Mouse (Mus musculus) forebrain, embryonic 13.5 days (tissue): Measurements from ENCODE around the gene Dapk1. TPM values are rescaled to one million over a fixed set of nuclear protein-coding genes. Genes with fewer than 3 reads are reported as not detected.

Source experiments
- ATAC-seq: fragments of 200-750 bp; cut with Nextera tagmentation; 2 replicates; pipeline ENCODE4 v1.8.0; 2017
- H3K27ac ChIP-seq: fragments of 300-500 bp; sonication (generic); 2 replicates; pipeline ENCODE4 v1.5.1; 2015; ENCODE audit warnings: inconsistent platforms, mild to moderate bottlenecking, moderate library complexity
- H3K27me3 ChIP-seq: fragments of 300-500 bp; sonication (generic); 2 replicates; pipeline ENCODE4 v1.6.1; 2015; ENCODE audit warnings: mild to moderate bottlenecking, inconsistent platforms
- H3K36me3 ChIP-seq: fragments of 300-500 bp; sonication (generic); 2 replicates; pipeline ENCODE4 v1.6.1; 2015; ENCODE audit warnings: mild to moderate bottlenecking, inconsistent platforms; ENCODE audit not compliant: poor library complexity, severe bottlenecking
- H3K4me1 ChIP-seq: fragments of 300-500 bp; sonication (generic); 2 replicates; pipeline ENCODE4 v1.6.1; 2015; ENCODE audit warnings: inconsistent platforms
- H3K4me2 ChIP-seq: fragments of 300-500 bp; sonication (generic); 2 replicates; pipeline ENCODE4 v1.6.1; 2015; ENCODE audit warnings: inconsistent platforms, mild to moderate bottlenecking, moderate library complexity
- H3K4me3 ChIP-seq: fragments of 300-500 bp; sonication (generic); 2 replicates; pipeline ENCODE4 v1.5.1; 2015; ENCODE audit warnings: mild to moderate bottlenecking, inconsistent platforms
- H3K9ac ChIP-seq: fragments of 300-500 bp; sonication (generic); 2 replicates; pipeline ENCODE4 v1.6.1; 2015; ENCODE audit warnings: mild to moderate bottlenecking, inconsistent platforms
- H3K9me3 ChIP-seq: fragments of 300-500 bp; sonication (generic); replicated peaks from 2 replicates; pipeline ENCODE4 v1.6.1; 2016; ENCODE audit warnings: inconsistent platforms
- WGBS: fragments of 180-500 bp; shearing (Covaris S2); methylation state at CpG from one replicate; pipeline ENCODE4 v1.1.7; 2015; 5-methylcytosine and 5-hydroxymethylcytosine counted together
- polyA plus RNA-seq: library from polyadenylated mRNA; unstranded; fragments of >200 nt; fragmentation: Nextera tagmentation; extraction: Ambion mirVana; gene quantifications from 2 replicates; pipeline ENCODE4 v1.2.1, GENCODE M21; 2015

The Dapk1 gene
- polyA plus RNA-seq, 1 experiment from 2014 or later: 37.0 TPM

DNA sequence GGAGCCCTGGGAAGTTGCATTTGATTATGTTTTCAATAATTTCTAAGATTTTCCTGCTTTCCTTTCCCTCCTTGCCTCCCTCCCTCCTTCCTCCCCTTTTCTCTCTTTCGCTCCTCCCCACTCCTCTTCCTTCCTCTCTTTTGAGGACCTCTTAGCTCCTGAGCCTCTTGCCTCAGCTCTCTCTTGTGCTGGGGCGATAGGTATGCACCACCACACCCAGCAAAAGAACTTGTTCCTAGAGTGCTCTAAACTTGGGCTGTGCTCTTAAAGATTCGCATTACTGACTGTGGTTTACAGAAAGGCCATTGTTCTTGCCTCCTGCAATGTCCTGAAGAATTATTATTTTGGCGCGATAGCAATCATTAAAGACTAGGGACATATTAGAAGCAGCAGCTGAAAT lies 46.6 kb downstream of the Dapk1 start:
- Histone ChIP-seq H3K27me3 (no peaks in the 10 kb centered on the region), H3K4me1 (no peaks in the 10 kb centered on the region), H3K4me3 (no peak overlapping the region), H3K27ac (no peak overlapping the region), H3K4me2 (no peak overlapping the region), H3K36me3 (peaks cover 13% of the 10 kb centered on the region; the same call in 1 of the 2 replicates), H3K9me3 (no peaks in the 10 kb centered on the region), H3K9ac (no peak overlapping the region)
- WGBS: 95% methylated on average over 5 of the region's 5 CpGs
- ATAC-seq: no peak

DNA sequence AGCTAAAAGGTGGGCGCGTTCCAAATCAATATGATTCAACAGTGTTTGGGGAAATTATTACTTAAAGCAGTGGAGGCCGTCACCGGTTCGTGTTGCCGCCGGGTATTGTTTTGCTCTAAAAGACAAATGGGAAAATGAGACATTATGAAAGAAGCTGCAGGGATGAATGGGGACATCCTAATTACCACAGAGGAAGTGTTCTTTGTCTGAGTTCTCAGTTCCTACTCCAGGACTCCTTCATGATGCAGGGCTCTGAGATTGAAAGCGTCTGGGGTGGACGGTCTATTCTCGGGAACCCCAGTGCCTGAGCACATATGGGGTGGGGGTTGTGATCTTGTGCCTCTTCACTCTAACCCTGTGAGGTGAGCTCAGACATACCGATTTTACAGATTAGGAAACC lies 48.3 kb downstream of the Dapk1 start:
- H3K27me3 ChIP-seq: no peaks in the 10 kb centered on the region
- 82% methylated on average over 11 of the region's 11 CpGs for WGBS
- H3K4me3 ChIP-seq: no peak overlapping the region
- ATAC-seq: no peak
- no peak overlapping the region for H3K4me2 ChIP-seq
- H3K9me3 ChIP-seq: no peaks in the 10 kb centered on the region
- H3K9ac ChIP-seq: no peak overlapping the region
- H3K27ac ChIP-seq: no peak overlapping the region
- no peaks in the 10 kb centered on the region for H3K4me1 ChIP-seq
- peaks cover 8% of the 10 kb centered on the region; the same call in 1 of the 2 replicates for H3K36me3 ChIP-seq

DNA sequence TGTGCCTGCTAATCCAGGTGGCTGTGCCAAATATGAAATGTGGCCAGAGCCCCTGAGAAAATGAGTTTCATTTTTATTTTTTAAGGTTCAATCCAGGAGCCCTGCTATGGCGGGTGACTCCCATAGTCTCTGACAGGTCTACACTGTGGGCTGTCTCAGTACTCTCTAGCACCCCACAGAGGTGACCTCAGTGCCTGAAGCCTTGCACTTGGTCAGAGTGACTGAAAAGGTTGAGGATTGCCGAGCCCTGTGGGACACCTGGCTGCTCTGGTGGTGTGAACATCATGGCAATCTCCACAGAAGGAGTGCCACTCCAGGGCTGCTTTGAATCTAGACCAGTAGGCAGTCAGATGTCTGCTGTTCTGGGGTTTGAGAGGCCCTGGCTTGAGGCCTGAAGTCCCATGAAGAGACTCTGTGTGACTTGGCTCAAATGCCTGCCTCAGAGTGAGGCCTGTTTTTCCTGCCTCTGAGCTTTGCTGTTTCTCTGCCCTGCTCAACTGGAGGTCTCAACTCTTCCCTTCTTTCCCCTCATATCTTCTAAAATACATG lies 52.3 kb downstream of the Dapk1 start:
- H3K4me1 ChIP-seq: no peaks in the 10 kb centered on the region
- no peaks in the 10 kb centered on the region for H3K9me3 ChIP-seq
- H3K9ac ChIP-seq: no peak overlapping the region
- H3K4me3 ChIP-seq: no peak overlapping the region
- H3K36me3 ChIP-seq: peaks cover 3% of the 10 kb centered on the region
- no peaks in the 10 kb centered on the region for H3K27me3 ChIP-seq
- ATAC-seq: no peak
- H3K4me2 ChIP-seq: no peak overlapping the region
- 84% methylated on average over 2 of the region's 2 CpGs for WGBS
- H3K27ac ChIP-seq: no peak overlapping the region

DNA sequence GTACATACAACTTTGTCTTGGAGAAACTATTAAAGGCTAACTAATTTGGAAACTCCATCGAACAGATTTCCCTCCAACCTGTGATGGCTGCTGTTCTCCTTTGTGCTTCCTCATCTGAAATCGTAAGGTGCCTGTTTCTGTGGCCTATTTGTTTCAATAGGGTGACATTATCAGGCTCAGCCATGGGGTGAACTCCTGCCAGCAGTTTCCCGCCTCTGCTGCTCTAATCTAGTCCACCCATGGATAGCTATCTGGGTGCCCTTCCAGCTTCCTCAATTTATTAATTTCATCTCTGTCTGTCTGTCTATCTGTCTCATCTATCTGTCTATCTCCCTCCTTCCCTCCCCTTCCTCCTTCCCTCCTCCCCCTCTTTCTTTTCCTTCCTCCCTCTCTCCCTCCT lies 53.5 kb downstream of the Dapk1 start:
- no peak overlapping the region for H3K4me3 ChIP-seq

DNA sequence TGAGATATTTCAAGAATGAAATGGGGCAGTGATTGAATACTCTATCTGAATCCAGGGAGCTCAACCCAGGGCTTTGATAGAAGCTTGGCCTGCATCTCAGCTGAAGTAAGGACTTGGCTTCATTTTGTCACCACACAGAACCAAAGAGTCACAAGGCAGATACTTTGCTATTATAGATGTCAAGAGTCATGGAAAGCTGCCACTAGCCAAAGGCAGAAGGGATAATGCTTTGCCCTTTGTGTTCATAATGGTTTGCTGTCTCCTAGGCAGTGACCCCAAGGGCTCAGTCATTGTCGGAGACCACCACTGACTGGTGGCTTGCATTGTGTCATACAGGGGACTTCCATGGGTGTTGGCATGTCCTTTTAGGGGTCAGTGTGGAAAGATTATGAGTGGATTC lies 57.9 kb downstream of the Dapk1 start:
- H3K4me1 ChIP-seq: peaks cover 17% of the 10 kb centered on the region
- WGBS: 100% methylated on average over 1 of the region's 1 CpGs
- H3K9ac ChIP-seq: no peak overlapping the region
- H3K36me3 ChIP-seq: peaks cover 4% of the 10 kb centered on the region
- H3K27me3 ChIP-seq: no peaks in the 10 kb centered on the region
- ATAC-seq: no peak
- H3K4me2 ChIP-seq: no peak overlapping the region
- no peak overlapping the region for H3K4me3 ChIP-seq
- no peak overlapping the region for H3K27ac ChIP-seq
- H3K9me3 ChIP-seq: no peaks in the 10 kb centered on the region

More for the DNA sequence above, 53.5 kb downstream of the Dapk1 start:
- H3K27me3 ChIP-seq: no peaks in the 10 kb centered on the region
- no peak overlapping the region for H3K4me2 ChIP-seq
- H3K36me3 ChIP-seq: peaks cover 4% of the 10 kb centered on the region
- ATAC-seq: no peak
- 95% methylated on average over 3 of the region's 3 CpGs for WGBS
- no peaks in the 10 kb centered on the region for H3K9me3 ChIP-seq
- no peak overlapping the region for H3K27ac ChIP-seq
- no peak overlapping the region for H3K9ac ChIP-seq
- H3K4me1 ChIP-seq: peaks cover 8% of the 10 kb centered on the region

DNA sequence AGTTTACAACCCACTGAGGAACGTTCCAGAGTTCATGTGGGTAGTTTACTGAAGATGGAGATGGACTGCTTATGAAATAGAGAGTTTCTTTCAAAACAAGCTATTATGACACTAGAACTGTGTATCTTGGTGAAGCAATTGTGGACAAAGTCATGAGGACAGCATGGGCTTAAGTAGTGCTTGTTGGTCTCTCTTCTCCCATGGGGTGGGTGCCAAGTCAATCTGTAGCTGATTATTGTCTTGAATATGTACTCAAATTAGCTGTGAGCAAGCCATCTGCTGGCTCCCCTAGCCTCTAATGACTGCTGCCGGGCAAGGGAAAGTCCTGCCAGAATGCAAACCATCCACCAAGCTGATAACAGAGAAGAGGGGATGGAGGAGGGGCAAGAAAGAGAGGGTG lies 58.3 kb downstream of the Dapk1 start:
- Histone ChIP-seq H3K36me3 (peaks cover 4% of the 10 kb centered on the region), H3K9me3 (no peaks in the 10 kb centered on the region), H3K27me3 (no peaks in the 10 kb centered on the region), H3K4me3 (no peak overlapping the region), H3K4me1 (peaks cover 17% of the 10 kb centered on the region), H3K27ac (no peak overlapping the region), H3K9ac (no peak overlapping the region), H3K4me2 (no peak overlapping the region)
- ATAC-seq: no peak
- WGBS: 83% methylated on average over 2 of the region's 2 CpGs

DNA sequence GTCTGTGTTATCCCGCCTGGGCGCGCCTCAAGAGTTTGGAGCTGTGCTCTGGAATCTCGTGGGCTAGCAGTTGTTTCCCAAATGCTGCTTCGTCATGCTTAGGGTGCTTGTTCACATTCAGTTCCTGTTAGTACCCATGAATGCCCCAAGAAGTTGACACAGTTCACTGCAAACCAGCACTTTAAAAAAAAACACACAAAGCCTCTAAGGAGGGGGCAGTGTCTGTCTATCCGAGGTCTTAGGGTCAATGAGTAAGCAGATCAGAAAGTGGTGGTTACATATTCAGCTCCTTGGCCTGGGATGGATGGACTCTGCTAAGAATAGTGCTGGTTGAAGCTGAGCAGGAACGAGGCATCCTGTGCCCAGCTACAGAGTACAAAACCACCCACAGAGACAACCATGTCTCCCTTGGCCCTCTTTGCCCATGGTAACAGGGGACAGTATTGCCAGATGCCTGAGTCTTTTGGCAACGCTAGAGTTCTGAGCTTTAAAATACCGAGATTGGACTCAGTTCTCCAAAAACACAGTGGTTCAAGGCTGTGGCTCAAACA lies 59.0 kb downstream of the Dapk1 start:
- no peaks in the 10 kb centered on the region for H3K9me3 ChIP-seq
- H3K27me3 ChIP-seq: no peaks in the 10 kb centered on the region
- H3K4me3 ChIP-seq: no peak overlapping the region
- 81% methylated on average over 9 of the region's 9 CpGs for WGBS
- H3K4me2 ChIP-seq: no peak overlapping the region
- H3K4me1 ChIP-seq: peaks cover 17% of the 10 kb centered on the region
- no peak for ATAC-seq
- H3K9ac ChIP-seq: no peak overlapping the region
- H3K27ac ChIP-seq: no peak overlapping the region
- peaks cover 4% of the 10 kb centered on the region for H3K36me3 ChIP-seq

DNA sequence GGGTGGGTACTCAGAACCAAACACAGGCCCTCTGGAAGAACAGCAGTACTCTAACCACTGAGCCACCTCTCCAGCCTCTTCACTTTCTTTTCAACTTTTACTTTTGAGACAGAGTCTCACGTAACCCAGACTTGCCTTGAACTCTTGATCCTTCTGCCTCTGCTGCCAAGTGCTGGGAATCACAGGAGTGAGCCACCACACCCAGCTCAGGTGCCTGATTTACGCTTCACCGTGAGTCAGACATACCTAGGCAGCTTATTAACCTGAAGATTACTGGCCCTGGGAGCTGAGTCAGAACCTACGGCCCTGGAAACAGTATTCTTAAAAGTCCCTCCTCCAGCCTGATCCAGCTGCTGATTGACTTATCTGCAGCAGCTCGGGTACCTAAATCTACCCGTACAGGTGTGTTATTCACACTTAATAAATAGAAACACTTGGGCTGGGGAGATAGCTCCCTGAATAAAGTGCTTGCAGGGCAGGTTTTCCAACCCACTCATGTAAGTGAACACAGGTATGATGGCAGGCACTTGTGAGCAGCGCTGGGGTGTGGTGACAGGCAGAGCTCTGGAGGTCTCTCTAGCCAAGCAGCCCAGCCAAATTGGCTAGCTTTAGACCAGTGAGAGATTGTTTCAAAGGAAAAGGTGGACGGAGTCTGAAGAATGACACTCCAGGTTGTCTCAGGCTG lies 60.9 kb downstream of the Dapk1 start:
- Histone ChIP-seq H3K9ac (no peak overlapping the region), H3K9me3 (no peaks in the 10 kb centered on the region), H3K36me3 (peaks cover 4% of the 10 kb centered on the region), H3K4me1 (peaks cover 17% of the 10 kb centered on the region), H3K27me3 (no peaks in the 10 kb centered on the region), H3K4me2 (no peak overlapping the region), H3K27ac (no peak overlapping the region), H3K4me3 (no peak overlapping the region)
- no peak for ATAC-seq
- WGBS: 95% methylated on average over 8 of the region's 8 CpGs

DNA sequence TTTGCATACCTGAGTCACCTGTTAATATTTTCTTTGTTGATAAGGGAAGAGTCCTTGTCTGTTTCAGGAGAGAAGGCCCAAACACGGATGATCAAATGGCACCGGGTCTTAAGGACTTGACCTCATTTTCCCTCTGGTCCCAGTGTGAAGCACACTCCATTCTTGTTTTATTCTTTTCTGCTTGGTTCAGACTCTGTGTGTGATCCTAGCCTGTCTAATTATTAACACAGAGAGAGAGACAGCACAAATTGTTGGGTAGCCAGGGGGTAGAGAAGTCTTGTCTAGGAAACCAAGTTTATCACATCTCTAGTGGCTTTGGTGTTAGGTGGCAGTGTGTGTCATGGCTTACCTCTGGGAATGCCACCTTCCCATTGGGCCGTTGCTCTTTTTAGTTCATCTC lies 62.3 kb downstream of the Dapk1 start:
- Histone ChIP-seq H3K9ac (no peak overlapping the region), H3K9me3 (no peaks in the 10 kb centered on the region), H3K36me3 (peaks cover 1% of the 10 kb centered on the region), H3K4me3 (no peak overlapping the region), H3K27ac (no peak overlapping the region), H3K4me1 (peaks cover 17% of the 10 kb centered on the region), H3K4me2 (no peak overlapping the region), H3K27me3 (no peaks in the 10 kb centered on the region)
- 81% methylated on average over 3 of the region's 3 CpGs for WGBS
- no peak for ATAC-seq

DNA sequence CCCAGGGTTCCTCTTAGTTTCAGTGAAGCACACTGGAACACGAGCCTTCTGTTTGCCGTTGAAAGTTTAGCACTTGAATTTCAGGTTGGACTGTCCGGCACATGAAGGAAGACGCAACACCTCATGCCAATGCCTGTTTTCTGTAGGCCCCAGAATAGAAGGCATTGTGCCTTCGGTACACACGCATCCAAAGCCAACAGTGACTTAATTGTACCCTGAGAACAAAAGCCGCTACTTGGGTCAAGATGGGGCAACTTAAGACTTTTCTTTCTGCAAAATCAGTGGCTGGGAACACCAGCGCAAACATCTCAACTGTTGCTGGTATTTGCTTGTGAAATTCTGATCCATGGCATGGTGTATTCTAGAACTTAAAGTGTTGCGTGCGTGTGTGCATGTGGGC lies 63.1 kb downstream of the Dapk1 start:
- Histone ChIP-seq H3K27ac (no peak overlapping the region), H3K9ac (no peak overlapping the region), H3K36me3 (no peaks in the 10 kb centered on the region), H3K27me3 (no peaks in the 10 kb centered on the region), H3K4me2 (no peak overlapping the region), H3K4me1 (peaks cover 13% of the 10 kb centered on the region), H3K9me3 (no peaks in the 10 kb centered on the region), H3K4me3 (no peak overlapping the region)
- ATAC-seq: no peak
- 85% methylated on average over 10 of the region's 10 CpGs for WGBS

DNA sequence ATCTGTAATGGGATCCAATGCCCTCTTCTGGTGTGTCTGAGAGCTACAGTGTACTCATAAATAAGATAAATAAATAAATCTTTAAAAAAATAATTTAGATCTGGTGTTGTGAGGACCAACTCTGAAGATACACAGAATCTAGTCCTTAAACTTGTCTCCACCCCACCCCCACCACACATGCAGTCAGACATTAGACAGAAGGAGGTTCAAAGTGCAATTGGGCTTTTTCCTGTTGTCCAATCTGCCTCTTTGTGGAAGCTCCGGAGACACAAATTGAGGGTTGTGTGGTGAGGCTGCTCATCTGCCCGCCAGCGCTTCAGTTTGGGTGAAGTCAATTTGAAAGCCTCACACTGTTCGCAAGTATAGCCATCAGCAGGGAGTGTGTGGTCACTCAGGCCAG lies 63.7 kb downstream of the Dapk1 start:
- H3K9ac ChIP-seq: no peak overlapping the region
- H3K27me3 ChIP-seq: no peaks in the 10 kb centered on the region
- no peak overlapping the region for H3K27ac ChIP-seq
- H3K9me3 ChIP-seq: no peaks in the 10 kb centered on the region
- no peak for ATAC-seq
- WGBS: 93% methylated on average over 4 of the region's 4 CpGs
- H3K4me2 ChIP-seq: no peak overlapping the region
- H3K36me3 ChIP-seq: no peaks in the 10 kb centered on the region
- peaks cover 7% of the 10 kb centered on the region; the same call in 1 of the 2 replicates for H3K4me1 ChIP-seq
- no peak overlapping the region for H3K4me3 ChIP-seq

DNA sequence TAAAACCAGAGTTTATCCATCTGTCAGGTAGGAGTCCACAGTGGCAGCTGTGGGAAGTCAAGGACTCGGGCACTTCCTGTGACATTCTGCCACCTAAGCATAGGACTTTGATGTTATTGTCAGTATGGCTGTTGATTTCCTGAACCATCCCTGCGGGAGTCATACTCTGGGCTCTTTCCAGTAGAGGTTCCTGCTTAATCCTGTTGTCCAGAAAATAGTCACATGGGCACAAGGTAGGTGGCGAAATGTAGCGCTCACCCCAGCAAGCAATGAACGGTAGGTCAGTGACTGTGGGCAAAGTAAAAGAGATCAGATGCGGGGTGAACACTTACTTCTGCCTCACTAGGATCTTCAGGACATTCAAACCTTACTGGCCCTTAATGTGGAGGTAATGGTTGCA lies 66.3 kb downstream of the Dapk1 start:
- Histone ChIP-seq H3K27ac (no peak overlapping the region), H3K9me3 (no peaks in the 10 kb centered on the region), H3K4me2 (no peak overlapping the region), H3K4me3 (no peak overlapping the region), H3K36me3 (no peaks in the 10 kb centered on the region), H3K27me3 (no peaks in the 10 kb centered on the region), H3K9ac (no peak overlapping the region), H3K4me1 (0 out of 2 replicates have a peak, but pooled peaks cover under 1% of the 10 kb centered on the region)
- no peak for ATAC-seq
- 89% methylated on average over 6 of the region's 6 CpGs for WGBS

DNA sequence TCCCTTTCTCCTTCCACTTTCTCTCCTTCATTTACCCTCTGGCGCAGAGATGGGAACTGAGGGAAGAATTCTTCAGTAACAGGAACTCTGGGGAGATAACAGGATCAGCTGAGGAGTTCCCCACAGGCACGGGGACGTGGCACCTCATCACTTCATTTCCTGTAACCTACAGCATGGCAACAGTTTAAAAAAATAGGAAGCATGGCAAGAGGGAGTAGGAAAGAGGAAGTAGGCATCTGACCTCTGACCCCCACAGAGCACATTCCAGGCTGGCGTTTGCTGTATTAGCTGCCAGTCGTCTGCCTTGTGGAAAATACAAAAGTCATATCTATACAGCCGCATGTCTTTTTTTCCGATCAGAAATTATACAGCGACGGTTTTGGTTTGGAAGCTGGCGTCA lies 68.9 kb downstream of the Dapk1 start:
- H3K4me2 ChIP-seq: no peak overlapping the region
- no peaks in the 10 kb centered on the region for H3K36me3 ChIP-seq
- no peaks in the 10 kb centered on the region for H3K27me3 ChIP-seq
- H3K27ac ChIP-seq: no peak overlapping the region
- no peaks in the 10 kb centered on the region for H3K4me1 ChIP-seq
- no peak overlapping the region for H3K4me3 ChIP-seq
- H3K9ac ChIP-seq: no peak overlapping the region
- no peak for ATAC-seq
- WGBS: 81% methylated on average over 10 of the region's 10 CpGs
- no peaks in the 10 kb centered on the region for H3K9me3 ChIP-seq
